Mouse (Mus musculus) G1E (cell line): ENCODE measurements at regions not wholly inside any gene's neighbourhood (a gene's known extent, or its start where the extent isn't known, plus 50 kb on each side); places are given as distances from the start of the nearest gene placed in this dataset.

ENCODE experiments used
- CTCF ChIP-seq: IDR thresholded peaks from 2 replicates; pipeline ENCODE4 v1.5.1; 2012; ENCODE audit warnings: low read depth, low read length, inconsistent platforms, mixed read lengths
- GATA2 ChIP-seq: IDR thresholded peaks from 2 replicates; pipeline ENCODE4 v1.6.1; 2012; ENCODE audit warnings: low read depth, low read length, inconsistent platforms, borderline replicate concordance
- POLR2AphosphoS5 ChIP-seq: IDR thresholded peaks from 2 replicates; pipeline ENCODE4 v1.6.1; 2012; ENCODE audit warnings: low read depth, low read length, inconsistent platforms; ENCODE audit not compliant: insufficient replicate concordance
- TAL1 ChIP-seq: conservative IDR thresholded peaks from 2 replicates; pipeline ENCODE4 v1.6.1; 2012; ENCODE audit warnings: low read depth, low read length, inconsistent platforms, mixed read lengths

- TF ChIP-seq CTCF (no peak), TAL1 (no peak), POLR2AphosphoS5 (no peak), GATA2 (no peak)
These were observed 58.3 kb upstream of the Ccdc39 start for GRCm38 (mm10) chr3:33902431-33902830.
